Mouse (Mus musculus): ENCODE results near the gene Zdhhc1. TPM values are rescaled to one million over a fixed set of nuclear protein-coding genes. Genes with fewer than 3 reads are reported as not detected.

The Zdhhc1 gene
- total and polyA plus RNA-seq, 2 experiments from 2014 or later, result 19.1 to 56.2 TPM

GRCm38 (mm10) chr8:105517346-105517745 lies 20.6 kb upstream of the Zdhhc1 start:
- Histone ChIP-seq H3K9me3 (replicated peaks; ENCODE audit: control insufficient read depth, low read length) (no peaks in the 10 kb centered on the region), H3K36me3 (replicated peaks; ENCODE audit: control insufficient read depth, insufficient read depth, low read length) (0 out of 2 replicates have a peak, but pooled peaks cover 3% of the 10 kb centered on the region), H3K4me2 (ENCODE audit: low read depth, low read length) (no peak overlapping the region), H3K27me3 (ENCODE audit: control insufficient read depth, insufficient read depth, low read length) (peaks cover 39% of the 10 kb centered on the region), H3K9ac (replicated peaks; ENCODE audit: low read depth, low read length) (no peak overlapping the region), H3K4me3 (ENCODE audit: low read depth, low read length) (no peak overlapping the region), H3K27ac (ENCODE audit: low read depth) (no peak overlapping the region), H3K4me1 (ENCODE audit: control insufficient read depth, insufficient read depth) (peaks cover 23% of the 10 kb centered on the region)
- TF ChIP-seq CTCF (IDR thresholded peaks at IDR 0.05; ENCODE audit: low read depth) (no peak), EP300 (IDR thresholded peaks at IDR 0.05; ENCODE audit: low read depth) (no peak)
- DNase-seq (ENCODE audit: low spot score), result no peak
- no peak for ATAC-seq (ENCODE audit: insufficient read depth, low read depth)
- 37% methylated on average over 8 of the region's 8 CpGs for WGBS

- no peak overlapping the region for H3K9ac ChIP-seq (replicated peaks; ENCODE audit: low read depth, low read length)
These were observed 19.4 kb upstream of the Zdhhc1 start for GRCm38 (mm10) chr8:105516018-105516645.

GRCm38 (mm10) chr8:105514656-105515055 lies 18.0 kb upstream of the Zdhhc1 start:
- Histone ChIP-seq H3K9ac (replicated peaks; ENCODE audit: low read depth, low read length) (no peak overlapping the region), H3K27me3 (ENCODE audit: control insufficient read depth, insufficient read depth, low read length) (peaks cover 36% of the 10 kb centered on the region), H3K4me1 (ENCODE audit: control insufficient read depth, insufficient read depth) (peaks cover 23% of the 10 kb centered on the region), H3K36me3 (replicated peaks; ENCODE audit: control insufficient read depth, insufficient read depth, low read length) (no peaks in the 10 kb centered on the region), H3K9me3 (replicated peaks; ENCODE audit: control insufficient read depth, low read length) (no peaks in the 10 kb centered on the region), H3K4me2 (ENCODE audit: low read depth, low read length) (no peak overlapping the region), H3K27ac (ENCODE audit: low read depth) (no peak overlapping the region), H3K4me3 (ENCODE audit: low read depth, low read length) (no peak overlapping the region)
- WGBS, result 66% methylated on average over 5 of the region's 5 CpGs
- ATAC-seq (ENCODE audit: insufficient read depth, low read depth) (no peak), DNase-seq (ENCODE audit: low spot score) (no peak)
- no peak for TF ChIP-seq EP300 (IDR thresholded peaks at IDR 0.05; ENCODE audit: low read depth)
- no peak for TF ChIP-seq CTCF (IDR thresholded peaks at IDR 0.05; ENCODE audit: low read depth)

More at GRCm38 (mm10) chr8:105516018-105516645, 19.4 kb upstream of the Zdhhc1 start:
- Histone ChIP-seq H3K27me3 (ENCODE audit: control insufficient read depth, insufficient read depth, low read length) (peaks cover 39% of the 10 kb centered on the region), H3K36me3 (replicated peaks; ENCODE audit: control insufficient read depth, insufficient read depth, low read length) (no peaks in the 10 kb centered on the region), H3K4me3 (ENCODE audit: low read depth, low read length) (no peak overlapping the region), H3K4me2 (ENCODE audit: low read depth, low read length) (peak overlapping the region; percentile 36), H3K9me3 (replicated peaks; ENCODE audit: control insufficient read depth, low read length) (no peaks in the 10 kb centered on the region), H3K27ac (ENCODE audit: low read depth) (no peak overlapping the region), H3K4me1 (ENCODE audit: control insufficient read depth, insufficient read depth) (peaks cover 23% of the 10 kb centered on the region)
- TF ChIP-seq EP300 (IDR thresholded peaks at IDR 0.05; ENCODE audit: low read depth) (no peak), CTCF (IDR thresholded peaks at IDR 0.05; ENCODE audit: low read depth) (peak; percentile 92)
- ATAC-seq (ENCODE audit: insufficient read depth, low read depth) (peak; percentile 31; the same call in 1 of the 2 replicates), DNase-seq (ENCODE audit: low spot score) (peak; percentile 76)
- WGBS, result 16% methylated on average over 12 of the region's 12 CpGs

DNA sequence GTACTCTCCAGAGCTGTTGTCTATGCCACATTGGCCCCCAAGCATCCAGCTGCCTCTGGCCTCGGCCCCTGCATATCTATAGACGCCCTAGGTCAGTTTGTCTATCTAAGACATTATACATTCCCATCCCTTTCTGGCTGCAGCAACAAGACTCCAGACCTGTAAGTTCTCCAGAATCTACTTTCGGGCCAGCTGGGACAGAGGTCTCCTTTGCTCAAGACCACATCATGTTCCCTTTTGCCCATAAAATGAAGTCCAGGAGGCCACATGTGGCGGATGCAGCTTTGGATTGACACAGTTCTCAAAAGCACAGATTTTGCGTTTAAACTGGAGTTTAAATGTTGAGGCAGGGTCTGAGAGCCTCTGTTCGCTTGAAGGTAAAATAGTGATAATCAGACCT lies 17.5 kb upstream of the Zdhhc1 start:
- no peak overlapping the region for H3K4me2 ChIP-seq (ENCODE audit: low read depth, low read length)
- 85% methylated on average over 6 of the region's 6 CpGs for WGBS
- ATAC-seq (ENCODE audit: insufficient read depth, low read depth), result no peak

DNA sequence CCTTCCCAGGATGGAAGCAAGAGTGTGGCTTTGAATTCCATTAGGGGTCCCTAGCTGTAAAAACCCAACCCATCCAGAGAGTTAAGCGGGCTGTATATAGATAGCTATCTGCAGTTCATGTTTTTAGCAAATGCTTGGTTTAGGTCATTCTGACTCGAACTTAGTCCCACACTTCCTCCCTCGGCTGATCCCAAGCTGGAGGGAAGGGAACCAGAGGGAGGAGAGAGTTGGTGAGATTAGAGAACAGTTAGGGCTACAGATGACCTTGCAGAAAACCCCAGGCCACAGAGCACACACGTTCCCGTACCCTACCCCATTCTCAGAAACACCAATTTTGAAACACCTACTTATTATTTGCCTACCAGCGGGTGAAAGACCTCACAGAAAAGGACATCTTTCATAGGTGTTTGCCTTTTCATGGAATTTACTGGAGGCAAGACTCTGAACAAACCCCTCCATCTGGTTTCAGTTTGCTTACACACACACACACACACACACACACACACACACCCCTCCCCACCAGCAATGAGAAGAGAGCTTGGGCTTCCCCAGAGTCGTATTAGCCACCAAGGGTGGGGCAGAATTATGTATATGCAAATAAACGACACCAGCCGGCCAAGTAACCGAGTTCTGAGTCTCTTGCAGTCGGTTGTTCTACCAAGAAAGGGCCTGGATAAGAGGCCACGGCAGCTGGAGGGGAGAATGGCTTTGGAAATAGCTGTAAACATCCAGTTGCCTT lies 13.5 kb upstream of the Zdhhc1 start:
- no peak overlapping the region for H3K9ac ChIP-seq (replicated peaks; ENCODE audit: low read depth, low read length)
- no peak overlapping the region for H3K4me3 ChIP-seq (ENCODE audit: low read depth, low read length)
- H3K27ac ChIP-seq (ENCODE audit: low read depth), result no peak overlapping the region
- H3K27me3 ChIP-seq (ENCODE audit: control insufficient read depth, insufficient read depth, low read length), result peaks cover 5% of the 10 kb centered on the region
- no peaks in the 10 kb centered on the region for H3K4me1 ChIP-seq (ENCODE audit: control insufficient read depth, insufficient read depth)
- ATAC-seq (ENCODE audit: insufficient read depth, low read depth) (no peak), DNase-seq (ENCODE audit: low spot score) (no peak)
- TF ChIP-seq EP300 (IDR thresholded peaks at IDR 0.05; ENCODE audit: low read depth) (no peak), CTCF (IDR thresholded peaks at IDR 0.05; ENCODE audit: low read depth) (no peak)
- H3K4me2 ChIP-seq (ENCODE audit: low read depth, low read length), result no peak overlapping the region
- no peaks in the 10 kb centered on the region for H3K36me3 ChIP-seq (replicated peaks; ENCODE audit: control insufficient read depth, insufficient read depth, low read length)
- WGBS, result 53% methylated on average over 12 of the region's 12 CpGs
- H3K9me3 ChIP-seq (replicated peaks; ENCODE audit: control insufficient read depth, low read length), result no peaks in the 10 kb centered on the region

More for the DNA sequence above, 17.5 kb upstream of the Zdhhc1 start:
- Histone ChIP-seq H3K4me3 (ENCODE audit: low read depth, low read length) (no peak overlapping the region), H3K9me3 (replicated peaks; ENCODE audit: control insufficient read depth, low read length) (no peaks in the 10 kb centered on the region), H3K27me3 (ENCODE audit: control insufficient read depth, insufficient read depth, low read length) (peaks cover 34% of the 10 kb centered on the region), H3K36me3 (replicated peaks; ENCODE audit: control insufficient read depth, insufficient read depth, low read length) (no peaks in the 10 kb centered on the region), H3K27ac (ENCODE audit: low read depth) (no peak overlapping the region), H3K9ac (replicated peaks; ENCODE audit: low read depth, low read length) (no peak overlapping the region), H3K4me1 (ENCODE audit: control insufficient read depth, insufficient read depth) (peaks cover 23% of the 10 kb centered on the region)
- no peak for DNase-seq (ENCODE audit: low spot score)
- TF ChIP-seq CTCF (IDR thresholded peaks at IDR 0.05; ENCODE audit: low read depth) (no peak), EP300 (IDR thresholded peaks at IDR 0.05; ENCODE audit: low read depth) (no peak)
